Mouse (Mus musculus) forelimb bud, embryonic 11.5 days (tissue): ENCODE measurements at regions not wholly inside any gene's neighbourhood (a gene's known extent, or its start where the extent isn't known, plus 50 kb on each side); places are given as distances from the start of the nearest gene placed in this dataset.
A peak's percentile ranks its signal among the peaks of the same experiment; 100 is the strongest.
"Not testable (repeated sequence)": the region's sequence is repeated elsewhere in the genome, so short reads cannot be mapped to it uniquely, and the experiment has no call there.

Source experiments
- DNase-seq: peaks from one replicate; pipeline ENCODE4 v3.0.0-alpha.2; 2012; ENCODE audit warnings: low read depth, low spot score

- DNase-seq: no peak
Measured at GRCm38 (mm10) chr11:91524019-91524418, 53.3 kb downstream of the Kif2b start.

GRCm38 (mm10) chr11:91479236-91479635 lies 98.1 kb downstream of the Kif2b start:
- DNase-seq: no peak

GRCm38 (mm10) chr11:91463578-91464401 lies 113.6 kb downstream of the Kif2b start:
- DNase-seq: peak; percentile 16

GRCm38 (mm10) chr11:91461946-91462345 lies 115.4 kb downstream of the Kif2b start:
- no peak for DNase-seq

GRCm38 (mm10) chr11:91442361-91442760 lies 135.0 kb downstream of the Kif2b start:
- DNase-seq: no peak

GRCm38 (mm10) chr11:91432195-91432594 lies 145.2 kb downstream of the Kif2b start:
- no peak for DNase-seq

GRCm38 (mm10) chr11:91426731-91427130 lies 150.6 kb downstream of the Kif2b start:
- DNase-seq: no peak

GRCm38 (mm10) chr11:91387172-91387571 lies 190.2 kb downstream of the Kif2b start:
- no peak for DNase-seq

- DNase-seq: no peak
Measured at GRCm38 (mm10) chr11:91357029-91357428, 220.3 kb downstream of the Kif2b start.

- no peak for DNase-seq
Measured at GRCm38 (mm10) chr11:91342629-91343028, 234.7 kb downstream of the Kif2b start.

GRCm38 (mm10) chr11:91333056-91333455 lies 244.3 kb downstream of the Kif2b start:
- DNase-seq: no peak

- no peak for DNase-seq
Measured at GRCm38 (mm10) chr11:91327543-91327942, 249.8 kb downstream of the Kif2b start.

GRCm38 (mm10) chr11:91310212-91310742 lies 267.1 kb downstream of the Kif2b start:
- no peak for DNase-seq

GRCm38 (mm10) chr11:91289194-91290123 lies 287.9 kb downstream of the Kif2b start:
- peak; percentile 31 for DNase-seq

- DNase-seq: no peak
Measured at GRCm38 (mm10) chr11:91286376-91286775, 291.0 kb downstream of the Kif2b start.

- no peak for DNase-seq
Measured at GRCm38 (mm10) chr11:91262216-91262615, 315.1 kb downstream of the Kif2b start.

GRCm38 (mm10) chr11:91242061-91242460 lies 335.3 kb downstream of the Kif2b start:
- DNase-seq: not testable (repeated sequence)

- no peak for DNase-seq
Measured at GRCm38 (mm10) chr11:91216158-91216557, 361.2 kb downstream of the Kif2b start.

GRCm38 (mm10) chr11:91213104-91213503 lies 364.3 kb downstream of the Kif2b start:
- no peak for DNase-seq

- no peak for DNase-seq
Measured at GRCm38 (mm10) chr11:91206470-91206869, 370.9 kb downstream of the Kif2b start.

GRCm38 (mm10) chr11:91204416-91204815 lies 372.9 kb downstream of the Kif2b start:
- no peak for DNase-seq

GRCm38 (mm10) chr11:91196841-91197240 lies 380.5 kb downstream of the Kif2b start:
- DNase-seq: no peak
